Mouse (Mus musculus) liver, embryonic 16.5 days (tissue): ENCODE measurements at regions not wholly inside any gene's neighbourhood (a gene's known extent, or its start where the extent isn't known, plus 50 kb on each side); places are given as distances from the start of the nearest gene placed in this dataset.

ENCODE experiments used
- ATAC-seq: fragments of 200-750 bp; cut with Nextera tagmentation; 2 replicates; pipeline ENCODE4 v1.8.0; 2017; ENCODE audit warnings: low read depth, mild to moderate bottlenecking, moderate number of reproducible peaks, moderate library complexity
- H3K27ac ChIP-seq: fragments of 300-500 bp; sonication (generic); 2 replicates; pipeline ENCODE4 v1.5.1; 2014; ENCODE audit warnings: mild to moderate bottlenecking, low read length
- H3K27me3 ChIP-seq: fragments of 300-500 bp; sonication (generic); 2 replicates; pipeline ENCODE4 v1.6.1; 2014; ENCODE audit warnings: low read depth, low read length, mixed read lengths; ENCODE audit not compliant: control insufficient read depth, insufficient read depth
- H3K36me3 ChIP-seq: fragments of 300-500 bp; sonication (generic); 2 replicates; pipeline ENCODE4 v1.6.1; 2014; ENCODE audit warnings: mild to moderate bottlenecking; ENCODE audit not compliant: control insufficient read depth, insufficient read depth
- H3K4me1 ChIP-seq: fragments of 300-500 bp; sonication (generic); 2 replicates; pipeline ENCODE4 v1.6.1; 2014; ENCODE audit warnings: low read depth, low read length, mixed read lengths; ENCODE audit not compliant: control insufficient read depth
- H3K4me2 ChIP-seq: fragments of 300-500 bp; sonication (generic); 2 replicates; pipeline ENCODE4 v1.6.1; 2014; ENCODE audit warnings: low read depth, low read length, mixed read lengths
- H3K4me3 ChIP-seq: fragments of 300-500 bp; sonication (generic); 2 replicates; pipeline ENCODE4 v1.5.1; 2014; ENCODE audit warnings: low read depth, mild to moderate bottlenecking, low read length
- H3K9ac ChIP-seq: fragments of 300-500 bp; sonication (generic); 2 replicates; pipeline ENCODE4 v1.6.1; 2014; ENCODE audit warnings: low read depth, low read length
- H3K9me3 ChIP-seq: fragments of 300-500 bp; sonication (generic); replicated peaks from 2 replicates; pipeline ENCODE4 v1.6.1; 2016; ENCODE audit warnings: low read length; ENCODE audit not compliant: control insufficient read depth
- WGBS: fragments of 180-500 bp; shearing (Covaris S2); extraction: QIAGEN DNeasy Blood & Tissue Kit; methylation state at CpG from one replicate; pipeline ENCODE4 v1.1.7; 2014; ENCODE audit not compliant: insufficient replicate concordance; 5-methylcytosine and 5-hydroxymethylcytosine counted together

- Histone ChIP-seq H3K27ac (no peak overlapping the region), H3K36me3 (no peaks in the 10 kb centered on the region), H3K4me3 (no peak overlapping the region), H3K27me3 (no peaks in the 10 kb centered on the region), H3K9me3 (no peaks in the 10 kb centered on the region), H3K9ac (no peak overlapping the region), H3K4me2 (no peak overlapping the region), H3K4me1 (no peaks in the 10 kb centered on the region)
- ATAC-seq: no peak
- 49% methylated on average over 5 of the region's 5 CpGs for WGBS
These were observed 1126.5 kb downstream of the Slc22a22 start for GRCm38 (mm10) chr15:56350903-56351302.

GRCm38 (mm10) chr15:56346111-56346510 is 1131.3 kb downstream of the Slc22a22 start:
- H3K36me3 ChIP-seq: no peaks in the 10 kb centered on the region
- no peak overlapping the region for H3K27ac ChIP-seq
- 42% methylated on average over 2 of the region's 2 CpGs for WGBS
- no peak overlapping the region for H3K4me3 ChIP-seq
- no peak overlapping the region for H3K9ac ChIP-seq
- no peaks in the 10 kb centered on the region for H3K27me3 ChIP-seq
- ATAC-seq: no peak
- no peaks in the 10 kb centered on the region for H3K4me1 ChIP-seq
- no peak overlapping the region for H3K4me2 ChIP-seq
- H3K9me3 ChIP-seq: no peaks in the 10 kb centered on the region

GRCm38 (mm10) chr15:56344973-56345372 is 1132.5 kb downstream of the Slc22a22 start:
- no peak overlapping the region for H3K9ac ChIP-seq
- 56% methylated on average over 2 of the region's 2 CpGs for WGBS
- H3K36me3 ChIP-seq: no peaks in the 10 kb centered on the region
- H3K9me3 ChIP-seq: no peaks in the 10 kb centered on the region
- H3K4me2 ChIP-seq: no peak overlapping the region
- no peak overlapping the region for H3K27ac ChIP-seq
- H3K4me3 ChIP-seq: no peak overlapping the region
- H3K27me3 ChIP-seq: no peaks in the 10 kb centered on the region
- no peak for ATAC-seq
- no peaks in the 10 kb centered on the region for H3K4me1 ChIP-seq

GRCm38 (mm10) chr15:56344304-56344932 is 1133.0 kb downstream of the Slc22a22 start:
- Histone ChIP-seq H3K4me2 (no peak overlapping the region), H3K4me3 (no peak overlapping the region), H3K27me3 (no peaks in the 10 kb centered on the region), H3K4me1 (no peaks in the 10 kb centered on the region), H3K27ac (no peak overlapping the region), H3K9me3 (no peaks in the 10 kb centered on the region), H3K36me3 (no peaks in the 10 kb centered on the region), H3K9ac (no peak overlapping the region)
- ATAC-seq: no peak
- WGBS: 54% methylated on average over 4 of the region's 4 CpGs

- WGBS: 30% methylated on average over 5 of the region's 5 CpGs
- H3K27ac ChIP-seq: no peak overlapping the region
- H3K9me3 ChIP-seq: no peaks in the 10 kb centered on the region
- no peak overlapping the region for H3K9ac ChIP-seq
- H3K27me3 ChIP-seq: no peaks in the 10 kb centered on the region
- no peak for ATAC-seq
- no peak overlapping the region for H3K4me2 ChIP-seq
- no peaks in the 10 kb centered on the region for H3K4me1 ChIP-seq
- H3K36me3 ChIP-seq: no peaks in the 10 kb centered on the region
- no peak overlapping the region for H3K4me3 ChIP-seq
These were observed 1139.5 kb downstream of the Slc22a22 start for GRCm38 (mm10) chr15:56337879-56338278.

- H3K9ac ChIP-seq: no peak overlapping the region
- H3K4me1 ChIP-seq: no peaks in the 10 kb centered on the region
- 31% methylated on average over 5 of the region's 5 CpGs for WGBS
- H3K27ac ChIP-seq: no peak overlapping the region
- H3K27me3 ChIP-seq: no peaks in the 10 kb centered on the region
- H3K4me3 ChIP-seq: no peak overlapping the region
- ATAC-seq: no peak
- H3K4me2 ChIP-seq: no peak overlapping the region
- H3K9me3 ChIP-seq: no peaks in the 10 kb centered on the region
- no peaks in the 10 kb centered on the region for H3K36me3 ChIP-seq
These were observed 1141.0 kb downstream of the Slc22a22 start for GRCm38 (mm10) chr15:56336449-56336848.

GRCm38 (mm10) chr15:56335011-56335410 is 1142.4 kb downstream of the Slc22a22 start:
- Histone ChIP-seq H3K9me3 (no peaks in the 10 kb centered on the region), H3K36me3 (no peaks in the 10 kb centered on the region), H3K4me2 (no peak overlapping the region), H3K4me3 (no peak overlapping the region), H3K27me3 (no peaks in the 10 kb centered on the region), H3K4me1 (no peaks in the 10 kb centered on the region), H3K27ac (no peak overlapping the region), H3K9ac (no peak overlapping the region)
- no peak for ATAC-seq
- 53% methylated on average over 2 of the region's 2 CpGs for WGBS

- Histone ChIP-seq H3K9me3 (no peaks in the 10 kb centered on the region), H3K27ac (no peak overlapping the region), H3K4me2 (no peak overlapping the region), H3K4me3 (no peak overlapping the region), H3K36me3 (no peaks in the 10 kb centered on the region), H3K4me1 (no peaks in the 10 kb centered on the region), H3K27me3 (no peaks in the 10 kb centered on the region), H3K9ac (no peak overlapping the region)
- ATAC-seq: no peak
These were observed 1156.9 kb downstream of the Slc22a22 start for GRCm38 (mm10) chr15:56320501-56320900.

GRCm38 (mm10) chr15:56294910-56295438 is 1182.5 kb downstream of the Slc22a22 start:
- WGBS: 59% methylated on average over 3 of the region's 3 CpGs
- Histone ChIP-seq H3K4me2 (no peak overlapping the region), H3K4me3 (no peak overlapping the region), H3K4me1 (no peaks in the 10 kb centered on the region), H3K27ac (no peak overlapping the region), H3K27me3 (no peaks in the 10 kb centered on the region), H3K9ac (no peak overlapping the region), H3K9me3 (no peaks in the 10 kb centered on the region), H3K36me3 (no peaks in the 10 kb centered on the region)
- ATAC-seq: no peak
